Mouse (Mus musculus) layer of hippocampus, adult 6 months (tissue): ENCODE measurements around the gene Olfr247. TPM values are rescaled to one million over a fixed set of nuclear protein-coding genes. Genes with fewer than 3 reads are reported as not detected.

Experiments used
- long read RNA-seq, 2 experiments: library from polyadenylated mRNA; unstranded; transcript quantifications; one replicate each; pipeline ENCODE4 v2.0.0; 2019 to 2020
- polyA plus RNA-seq: library from polyadenylated mRNA; unstranded; fragments of <200 nt; fragmentation: Nextera tagmentation; gene quantifications from 2 replicates; pipeline ENCODE4 v1.2.3, GENCODE M21; 2021

The Olfr247 gene
- polyA plus RNA-seq: not detected in 2 replicates
- long read RNA-seq, experiment 1: 0 reads
- long read RNA-seq, experiment 2: 0 reads

GRCm38 (mm10) chr10:129976040-129976439, at the start of gene Olfr247:
Gene Olfr247 (minus strand): TSS chr10:129976140.

GRCm38 (mm10) chr10:130012321-130012720, 36.4 kb upstream of the Olfr247 start, which contains the start of gene Olfr820:
Gene Olfr820 (plus strand): TSS chr10:130012621.

GRCm38 (mm10) chr10:129984962-129985361, 9.0 kb upstream of the Olfr247 start, which contains the start of gene Gm10310:
Gene Gm10310 (minus strand): TSS chr10:129985062.

GRCm38 (mm10) chr10:129967166-129967565, 8.8 kb downstream of the Olfr247 start, which contains the start of gene Olfr819:
Gene Olfr819 (minus strand): TSS chr10:129967266.

GRCm38 (mm10) chr10:129949000-129949399, 26.9 kb downstream of the Olfr247 start, which contains the start of gene Olfr818:
Gene Olfr818 (minus strand): TSS chr10:129949100.

Other genes starting within 250 kb of the Olfr247 start
- not detected in 2 replicates for gene Olfr805, start 246.8 kb downstream of the Olfr247 start, polyA plus RNA-seq
- gene Olfr806, start 234.2 kb downstream of the Olfr247 start, polyA plus RNA-seq: not detected in 2 replicates
- not detected in 2 replicates for gene Olfr807, start 218.3 kb downstream of the Olfr247 start, polyA plus RNA-seq
- not detected in 2 replicates for gene Olfr808, start 210.7 kb downstream of the Olfr247 start, polyA plus RNA-seq
- gene Olfr809, start 201.5 kb downstream of the Olfr247 start, polyA plus RNA-seq: not detected in 2 replicates
- not detected in 2 replicates for gene Olfr810, start 181.2 kb downstream of the Olfr247 start, polyA plus RNA-seq
- not detected in 2 replicates for gene Olfr811, start 171.7 kb downstream of the Olfr247 start, polyA plus RNA-seq
- gene Olfr812, start 130.0 kb downstream of the Olfr247 start, polyA plus RNA-seq: not detected in 2 replicates
- not detected in 2 replicates for gene Olfr813, start 120.8 kb downstream of the Olfr247 start, polyA plus RNA-seq
- not detected in 2 replicates for gene Olfr814, start 96.3 kb downstream of the Olfr247 start, polyA plus RNA-seq
- gene Olfr815, start 70.3 kb downstream of the Olfr247 start, polyA plus RNA-seq: not detected in 2 replicates
- gene Olfr816, start 60.5 kb downstream of the Olfr247 start, polyA plus RNA-seq: not detected in 2 replicates
- not detected in 2 replicates for gene Olfr818, start 27.0 kb downstream of the Olfr247 start, polyA plus RNA-seq
- gene Olfr819, start 8.9 kb downstream of the Olfr247 start, polyA plus RNA-seq: not detected in 2 replicates
- not detected in 2 replicates for gene Gm10310, start 8.9 kb upstream of the Olfr247 start, polyA plus RNA-seq
- gene Olfr820, start 36.5 kb upstream of the Olfr247 start, polyA plus RNA-seq: not detected in 2 replicates
- gene Olfr821, start 54.2 kb upstream of the Olfr247 start, polyA plus RNA-seq: not detected in 2 replicates
- gene Olfr822, start 95.1 kb upstream of the Olfr247 start, polyA plus RNA-seq: not detected in 2 replicates
- gene Olfr823, start 139.2 kb upstream of the Olfr247 start, polyA plus RNA-seq: not detected in 2 replicates
- gene Olfr824, start 153.9 kb upstream of the Olfr247 start, polyA plus RNA-seq: not detected in 2 replicates
- gene Olfr825, start 190.6 kb upstream of the Olfr247 start, polyA plus RNA-seq: not detected in 2 replicates
- gene Olfr826, start 208.0 kb upstream of the Olfr247 start, polyA plus RNA-seq: not detected in 2 replicates
- gene Olfr827, start 238.3 kb upstream of the Olfr247 start, polyA plus RNA-seq: not detected in 2 replicates